Mouse (Mus musculus): Measurements from ENCODE around the gene Chkb. TPM values are rescaled to one million over a fixed set of nuclear protein-coding genes. Genes with fewer than 3 reads are reported as not detected.

Gene Chkb
- polyA plus RNA-seq, 1 experiment = 47.6 TPM

- no peak for DNase-seq (ENCODE audit: low read depth)
Observed at GRCm38 (mm10) chr15:89399716-89400115, 30.0 kb downstream of the Chkb start.

DNA sequence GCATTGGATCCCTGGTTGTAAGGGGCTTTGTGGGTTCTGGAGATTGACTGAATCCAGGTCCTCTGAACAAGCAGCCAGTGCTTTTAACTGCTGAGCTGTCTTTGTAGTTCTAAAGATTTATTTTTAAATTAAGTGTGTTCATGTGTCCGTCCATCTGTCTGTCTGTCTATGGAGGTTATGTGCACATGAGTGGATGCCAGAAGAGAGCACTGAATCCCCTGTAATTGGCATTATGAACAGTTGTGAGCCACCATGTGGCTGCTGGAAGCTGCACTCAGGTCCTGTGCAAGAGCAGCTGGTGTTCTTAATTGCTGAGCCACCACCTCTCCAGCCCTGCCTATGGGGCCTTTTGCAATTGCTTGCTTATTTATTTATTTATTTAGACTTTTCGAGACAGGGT is 31.6 kb downstream of the Chkb start:
- no peak for DNase-seq (ENCODE audit: low read depth)

DNA sequence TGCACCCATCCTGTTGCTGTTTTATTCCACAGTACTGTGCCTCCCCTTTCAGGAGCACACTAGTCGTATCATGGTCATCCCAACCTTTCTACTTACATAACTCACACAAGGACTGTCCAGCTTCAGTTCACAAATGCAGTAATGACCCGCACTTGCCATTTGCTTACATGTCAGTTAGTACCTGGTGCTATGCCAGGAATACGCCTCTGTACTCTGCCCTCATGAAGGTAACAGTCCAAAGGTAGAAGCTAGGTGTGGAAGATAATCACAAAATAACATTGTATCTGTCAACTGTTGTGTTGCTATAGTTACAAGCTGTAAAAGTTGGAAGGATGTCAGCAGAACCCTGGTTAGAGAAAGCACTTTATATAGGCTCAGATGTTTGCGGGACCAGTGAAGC is 32.8 kb downstream of the Chkb start:
- no peak for DNase-seq (ENCODE audit: low read depth)

- no peak for DNase-seq (ENCODE audit: low read depth)
Observed at GRCm38 (mm10) chr15:89390081-89390480, 39.6 kb downstream of the Chkb start.

DNA sequence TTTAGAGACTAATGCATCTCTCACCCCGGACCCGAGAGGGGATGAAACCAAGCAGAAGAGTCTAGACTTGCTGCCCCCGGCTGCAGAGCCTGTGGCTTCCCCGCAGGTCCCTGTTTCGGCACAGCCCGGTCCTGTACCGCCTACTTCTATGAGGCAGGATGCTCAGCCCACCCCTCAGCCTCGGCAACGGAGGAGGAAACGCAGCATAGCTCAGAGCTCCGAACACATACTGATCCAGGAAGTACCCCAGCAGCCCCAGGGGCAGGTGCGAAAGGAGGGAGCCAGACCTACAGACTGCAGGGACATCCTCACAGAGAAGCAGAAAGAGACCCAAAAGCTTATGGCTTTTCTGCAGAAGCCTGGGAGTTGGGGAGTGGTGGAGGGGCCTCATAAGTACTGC is 42.6 kb downstream of the Chkb start:
- DNase-seq (ENCODE audit: low read depth) = no peak

DNA sequence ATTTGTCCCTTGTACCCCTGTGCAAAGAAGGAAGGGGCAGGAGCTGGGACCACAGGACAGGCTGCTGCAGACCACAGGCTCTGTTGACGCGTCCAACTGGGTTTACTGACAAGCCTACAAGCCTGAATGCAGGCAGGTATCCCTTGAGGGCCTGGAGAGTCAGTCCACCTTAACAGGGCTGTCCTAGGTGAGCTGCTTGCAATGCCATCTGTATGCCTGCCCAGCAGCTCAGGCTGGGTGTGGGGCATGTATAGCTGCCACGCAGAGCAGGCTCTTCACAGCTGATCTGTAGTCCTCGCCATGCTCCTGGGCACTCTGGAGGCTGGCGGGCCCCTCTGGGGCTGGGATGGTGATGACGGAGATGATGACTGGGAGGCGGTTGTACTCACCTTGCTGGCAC is 45.1 kb downstream of the Chkb start, which contains the start of gene Klhdc7b:
Klhdc7b (plus strand) TSS at position 301 of the 400 bp plus-strand sequence.
- no peak for DNase-seq (ENCODE audit: low read depth)

- no peak for DNase-seq (ENCODE audit: low read depth)
Observed at GRCm38 (mm10) chr15:89379429-89379828, 50.3 kb downstream of the Chkb start.

GRCm38 (mm10) chr15:89378831-89379401 is 50.8 kb downstream of the Chkb start, which contains the start of gene Odf3b:
Gene Odf3b, minus strand, starts transcription at chr15:89379282.
- no peak for DNase-seq (ENCODE audit: low read depth)

DNA sequence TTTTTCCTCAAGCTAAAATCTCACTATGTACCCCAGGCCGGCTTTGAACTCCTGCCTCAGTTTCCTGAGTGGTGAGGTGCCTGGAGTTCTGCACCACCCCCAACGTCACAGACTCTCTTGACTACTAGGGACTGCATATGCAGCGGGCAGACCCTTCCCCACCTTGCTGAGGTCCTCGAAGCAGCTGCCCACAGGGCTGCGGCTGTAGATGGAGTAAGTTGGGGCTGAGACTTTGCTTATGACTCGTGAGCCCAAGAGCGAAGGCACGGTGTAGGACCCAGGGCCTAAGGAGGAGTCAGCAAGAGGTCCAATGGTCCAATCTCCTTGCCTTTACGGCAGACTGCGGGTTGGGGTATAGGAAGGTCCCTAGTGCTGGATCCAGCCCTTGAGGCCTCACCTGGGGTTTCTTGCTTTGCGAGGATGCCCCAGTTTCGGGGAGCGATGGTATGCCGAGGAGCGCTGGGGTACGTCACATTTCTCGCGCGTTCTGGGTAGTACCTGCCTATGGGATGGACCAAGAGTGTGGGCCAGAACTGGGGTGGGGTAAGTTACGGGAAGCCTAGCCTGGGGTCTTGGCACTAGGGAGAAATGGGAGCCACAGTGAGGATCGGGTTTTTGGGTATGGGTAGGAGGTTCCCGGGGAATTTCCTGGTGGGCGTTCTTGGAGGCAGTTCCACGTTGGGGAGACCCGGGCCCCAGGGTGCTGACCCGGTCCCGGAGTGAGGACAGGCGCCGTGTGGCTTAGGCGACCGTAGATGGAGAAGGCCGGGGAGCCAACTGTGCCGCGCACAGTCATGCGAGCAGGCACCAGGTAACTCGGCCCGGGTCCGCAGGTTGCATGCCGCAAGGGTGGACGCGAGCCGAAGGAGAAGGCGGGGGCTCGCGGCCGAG is 51.5 kb downstream of the Chkb start:
- DNase-seq (ENCODE audit: low read depth) = no peak

DNA sequence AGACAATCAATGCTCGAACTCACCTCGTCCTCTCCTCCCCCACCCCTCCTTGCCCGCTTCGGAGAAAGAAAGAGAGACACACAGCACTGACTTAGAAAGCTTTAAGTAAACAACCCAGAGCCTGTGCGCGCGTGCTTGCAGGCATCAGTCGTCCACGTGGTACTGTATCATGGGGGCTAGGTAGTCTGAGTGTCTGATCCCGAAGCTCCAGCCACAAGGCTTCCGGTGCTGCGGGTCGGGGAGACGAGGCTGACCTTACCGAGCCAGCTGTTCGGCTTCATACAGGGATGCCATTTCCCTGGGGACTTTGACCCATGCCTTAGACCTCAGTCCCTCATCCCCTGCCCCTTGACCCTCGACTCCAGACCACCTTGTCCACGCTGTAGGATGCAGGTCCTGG is 52.3 kb downstream of the Chkb start:
- no peak for DNase-seq (ENCODE audit: low read depth)

DNA sequence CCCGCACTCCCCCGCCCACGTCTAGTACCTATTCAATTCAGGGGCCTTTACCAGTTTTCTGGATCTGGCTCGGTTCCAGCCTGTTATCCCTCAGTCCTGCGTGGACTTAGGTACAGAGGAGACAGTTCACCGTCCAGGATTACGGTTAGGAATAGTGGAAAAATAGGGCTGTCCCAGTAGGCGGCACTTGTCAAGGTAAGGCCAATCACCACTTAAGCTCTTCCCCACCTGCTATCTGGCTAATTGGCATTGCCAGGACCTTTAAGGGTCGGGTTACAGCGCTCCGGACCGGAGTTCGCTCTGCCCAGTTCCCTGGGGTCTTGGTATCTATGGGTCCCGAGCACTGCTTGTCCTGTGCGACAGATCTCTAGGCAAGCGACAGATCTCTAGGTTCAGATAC is 52.8 kb downstream of the Chkb start, which contains the start of gene Tymp:
Tymp (minus strand) TSS at position 83 of the 400 bp plus-strand sequence.
- no peak for DNase-seq (ENCODE audit: low read depth)

Other genes with a start within 250 kb of the Chkb start
- 98.9 and 119 TPM in 2 replicates for gene Plxnb2, start 249.1 kb downstream of the Chkb start, polyA plus RNA-seq (2012; rRNA removed)
- gene Dennd6b, start 233.4 kb downstream of the Chkb start, polyA plus RNA-seq (2012; rRNA removed) = 12.2 and 13.6 TPM in 2 replicates
- gene Ppp6r2, start 218.4 kb downstream of the Chkb start, polyA plus RNA-seq (2012; rRNA removed) = 89.2 and 158 TPM in 2 replicates
- 127 and 142 TPM in 2 replicates for gene Sbf1, start 114.6 kb downstream of the Chkb start, polyA plus RNA-seq (2012; rRNA removed)
- gene Adm2, start 107.2 kb downstream of the Chkb start, polyA plus RNA-seq (2012; rRNA removed) = 0.26 and 0.63 TPM in 2 replicates
- 0.23 TPM in 1 of 2 replicates, not detected in the other for gene Miox, start 95.5 kb downstream of the Chkb start, polyA plus RNA-seq (2012; rRNA removed)
- gene Lmf2, start 74.2 kb downstream of the Chkb start, polyA plus RNA-seq (2012; rRNA removed) = 42.6 and 49.3 TPM in 2 replicates
- gene Ncaph2, start 74.2 kb downstream of the Chkb start, polyA plus RNA-seq (2012; rRNA removed) = 104 and 155 TPM in 2 replicates
- gene Sco2, start 56.1 kb downstream of the Chkb start, polyA plus RNA-seq (2012; rRNA removed) = 25.6 and 29.8 TPM in 2 replicates
- 2.3 and 3.1 TPM in 2 replicates for gene Tymp, start 52.9 kb downstream of the Chkb start, polyA plus RNA-seq (2012; rRNA removed)
- 12.0 TPM in 2 replicates for gene Odf3b, start 50.6 kb downstream of the Chkb start, polyA plus RNA-seq (2012; rRNA removed)
- 0.04 and 0.08 TPM in 2 replicates for gene Klhdc7b, start 45.0 kb downstream of the Chkb start, polyA plus RNA-seq (2012; rRNA removed)
- not detected in 2 replicates for gene Syce3, start 19.4 kb downstream of the Chkb start, polyA plus RNA-seq (2012; rRNA removed)
- 3.4 and 7.0 TPM in 2 replicates for gene Cpt1b, start 4.0 kb downstream of the Chkb start, polyA plus RNA-seq (2012; rRNA removed)
- gene C730034F03Rik, start 319 bp downstream of the Chkb start, polyA plus RNA-seq (2012; rRNA removed) = 1.3 and 1.5 TPM in 2 replicates
- gene Gm44502, start 212 bp downstream of the Chkb start, polyA plus RNA-seq (2012; rRNA removed) = 0.32 and 0.33 TPM in 2 replicates
- 0.20 and 0.30 TPM in 2 replicates for gene Mapk8ip2, start 24.0 kb upstream of the Chkb start, polyA plus RNA-seq (2012; rRNA removed)
- 31.6 and 36.6 TPM in 2 replicates for gene Arsa, start 47.5 kb upstream of the Chkb start, polyA plus RNA-seq (2012; rRNA removed)
- gene Shank3, start 69.7 kb upstream of the Chkb start, polyA plus RNA-seq (2012; rRNA removed) = 20.4 and 20.7 TPM in 2 replicates
- 2.0 and 2.1 TPM in 2 replicates for gene Acr, start 138.4 kb upstream of the Chkb start, polyA plus RNA-seq (2012; rRNA removed)
- 19.8 and 23.4 TPM in 2 replicates for gene Rabl2, start 162.0 kb upstream of the Chkb start, polyA plus RNA-seq (2012; rRNA removed)

All from gonadal fat pad, adult 2 months (tissue).